Mouse (Mus musculus) cerebellum, adult 2 months (tissue): ENCODE data around the gene Nbea. TPM values are rescaled to one million over a fixed set of nuclear protein-coding genes. Genes with fewer than 3 reads are reported as not detected.
A peak's percentile ranks its signal among the peaks of the same experiment; 100 is the strongest.
"Not testable (repeated sequence)": the region's sequence is repeated elsewhere in the genome, so short reads cannot be mapped to it uniquely, and the experiment has no call there.

ENCODE experiments used
- DNase-seq, 2 experiments: peaks; one replicate each; pipeline ENCODE4 v3.0.0; 2021
- H3K27ac ChIP-seq: fragments of 200-500 bp; 2 replicates; pipeline ENCODE4 v1.5.1; 2012; ENCODE audit warnings: low read length, control low read depth, inconsistent platforms; ENCODE audit not compliant: insufficient read depth
- H3K27me3 ChIP-seq: fragments of 200-500 bp; 2 replicates; pipeline ENCODE4 v1.6.1; 2012; ENCODE audit warnings: inconsistent platforms, mild to moderate bottlenecking, low read length, moderate library complexity; ENCODE audit not compliant: control insufficient read depth, insufficient read depth
- H3K4me1 ChIP-seq: fragments of 200-500 bp; 2 replicates; pipeline ENCODE4 v1.6.1; 2011; ENCODE audit warnings: low read length; ENCODE audit not compliant: control insufficient read depth, insufficient read depth
- H3K4me3 ChIP-seq: fragments of 200-500 bp; replicated peaks from 2 replicates; pipeline ENCODE3; 2011; ENCODE audit warnings: mild to moderate bottlenecking, low read depth, low read length, control low read depth; ENCODE audit not compliant: insufficient read depth
- CTCF ChIP-seq: fragments of 200-500 bp; IDR thresholded peaks from 2 replicates; pipeline ENCODE4 v1.5.1; 2011; ENCODE audit warnings: low read depth, mild to moderate bottlenecking, control low read depth, low read length, moderate library complexity, borderline replicate concordance; ENCODE audit not compliant: insufficient read depth
- POLR2A ChIP-seq: fragments of 200-500 bp; IDR thresholded peaks from 2 replicates; pipeline ENCODE4 v1.6.1; 2011; ENCODE audit warnings: low read length, control low read depth, borderline replicate concordance; ENCODE audit not compliant: insufficient read depth
- WGBS: fragments of 180-500 bp; shearing (Covaris S2); methylation state at CpG from one replicate; pipeline ENCODE4 v1.1.7; 2018; 5-methylcytosine and 5-hydroxymethylcytosine counted together
- polyA plus RNA-seq: library from polyadenylated mRNA; depleted of rRNA; stranded (reverse); fragments of >200 nt; gene quantifications from 2 replicates; pipeline ENCODE4 v1.2.3, GENCODE M21; 2012

Gene Nbea
- polyA plus RNA-seq, 1 experiment = 109 TPM

DNA sequence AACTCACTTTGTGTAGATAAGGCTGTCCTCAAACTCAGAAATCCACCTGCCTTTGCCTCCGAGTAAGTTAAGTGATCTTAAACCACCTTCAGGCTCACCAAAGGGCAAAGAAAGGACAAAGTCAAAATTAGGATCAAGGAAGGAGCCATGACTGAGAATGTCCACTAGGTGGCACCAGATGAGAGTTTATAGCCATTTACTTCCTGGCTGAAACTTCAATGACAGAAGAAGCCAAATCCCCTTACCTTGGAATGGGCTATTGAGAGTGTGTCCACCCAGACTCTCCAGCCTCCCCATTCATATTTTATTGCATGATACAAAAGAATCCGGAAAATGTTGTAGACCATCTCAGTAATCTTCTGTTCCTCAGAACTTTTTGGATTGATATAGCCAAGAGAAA, 175.5 kb downstream of the Nbea start:
- 18% methylated on average over 2 of the region's 2 CpGs for WGBS
- TF ChIP-seq CTCF (peak; percentile 58; the same call in 1 of the 2 replicates), POLR2A (no peak)
- H3K4me1 ChIP-seq = no peaks in the 10 kb centered on the region
- no peak overlapping the region for H3K27ac ChIP-seq
- H3K4me3 ChIP-seq = no peak overlapping the region
- peak; percentile 29 to 41 for DNase-seq
- H3K27me3 ChIP-seq = no peaks in the 10 kb centered on the region

- no peaks in the 10 kb centered on the region for H3K27me3 ChIP-seq
- TF ChIP-seq POLR2A (no peak), CTCF (peak; percentile 43; the same call in 1 of the 2 replicates)
- no peaks in the 10 kb centered on the region for H3K4me1 ChIP-seq
- peak in 1 of 2 experiments; percentile 64 for DNase-seq
- H3K27ac ChIP-seq = no peak overlapping the region
- WGBS = 10% methylated on average over 1 of the region's 1 CpGs
- H3K4me3 ChIP-seq = no peak overlapping the region
Observed at GRCm38 (mm10) chr3:56000259-56000658, 183.2 kb downstream of the Nbea start.

DNA sequence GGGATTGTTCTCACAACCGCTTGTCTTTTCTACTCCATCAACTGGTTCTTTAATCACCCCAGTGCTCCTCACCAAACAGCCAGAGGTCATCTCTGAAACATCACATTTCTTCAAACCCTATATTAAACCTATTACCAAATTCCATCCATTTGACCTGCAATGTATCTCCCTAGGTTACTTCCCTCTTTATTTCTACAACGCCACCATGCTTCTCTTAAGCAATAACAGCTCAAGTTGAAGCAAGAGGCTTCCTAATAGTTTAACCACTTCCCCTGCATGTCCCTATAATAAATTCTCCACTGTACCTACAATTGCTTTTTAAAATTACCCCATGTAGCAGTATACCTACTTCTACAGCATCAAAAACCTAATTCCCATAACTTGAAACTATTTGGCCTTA, 205.1 kb downstream of the Nbea start:
- no peak for DNase-seq
- no peak overlapping the region for H3K27ac ChIP-seq
- H3K27me3 ChIP-seq = no peaks in the 10 kb centered on the region
- H3K4me1 ChIP-seq = no peaks in the 10 kb centered on the region
- 100% methylated on average over 2 of the region's 2 CpGs for WGBS
- H3K4me3 ChIP-seq = no peak overlapping the region
- TF ChIP-seq POLR2A (no peak), CTCF (no peak)

- WGBS = 89% methylated on average over 14 of the region's 14 CpGs
- DNase-seq, H3K27ac ChIP-seq, H3K4me3 ChIP-seq, H3K4me1 ChIP-seq, H3K27me3 ChIP-seq: not testable (repeated sequence)
Observed at GRCm38 (mm10) chr3:55976986-55977385, 206.5 kb downstream of the Nbea start.

DNA sequence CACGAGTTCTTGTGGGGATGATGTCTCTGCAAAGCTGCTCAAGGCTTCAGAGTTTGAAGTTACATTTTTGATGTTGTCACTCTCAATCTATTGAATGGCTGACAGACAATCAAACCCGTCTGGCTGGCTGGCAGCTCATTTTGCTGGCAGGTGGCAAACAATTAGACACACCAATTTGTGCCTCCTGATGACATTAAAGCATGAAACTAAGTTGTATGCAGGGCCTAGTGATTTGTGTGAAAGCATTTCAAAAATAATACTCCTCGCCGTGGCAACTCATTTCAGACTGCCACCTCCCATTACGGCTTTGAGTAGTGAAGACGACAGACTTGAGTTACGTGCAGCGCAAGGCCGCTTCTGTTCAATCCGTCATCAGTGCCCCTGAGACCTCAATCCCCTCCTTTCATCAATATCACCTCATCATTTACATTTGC, 217.8 kb downstream of the Nbea start:
- TF ChIP-seq POLR2A = no peak
- no peak for TF ChIP-seq CTCF
- DNase-seq = peak in 1 of 2 experiments; percentile 22
- Histone ChIP-seq H3K4me1 (peaks cover 9% of the 10 kb centered on the region; the same call in 1 of the 2 replicates), H3K4me3 (no peak overlapping the region), H3K27me3 (no peaks in the 10 kb centered on the region), H3K27ac (no peak overlapping the region)
- 47% methylated on average over 10 of the region's 10 CpGs for WGBS

- Histone ChIP-seq H3K4me1 (peaks cover 9% of the 10 kb centered on the region; the same call in 1 of the 2 replicates), H3K27me3 (no peaks in the 10 kb centered on the region), H3K4me3 (peak overlapping the region; percentile 15), H3K27ac (no peak overlapping the region)
- 26% methylated on average over 8 of the region's 8 CpGs for WGBS
- peak; percentile 44 to 46 for DNase-seq
- no peak for TF ChIP-seq POLR2A
- no peak for TF ChIP-seq CTCF
Observed at GRCm38 (mm10) chr3:55963032-55963431, 220.5 kb downstream of the Nbea start.

DNA sequence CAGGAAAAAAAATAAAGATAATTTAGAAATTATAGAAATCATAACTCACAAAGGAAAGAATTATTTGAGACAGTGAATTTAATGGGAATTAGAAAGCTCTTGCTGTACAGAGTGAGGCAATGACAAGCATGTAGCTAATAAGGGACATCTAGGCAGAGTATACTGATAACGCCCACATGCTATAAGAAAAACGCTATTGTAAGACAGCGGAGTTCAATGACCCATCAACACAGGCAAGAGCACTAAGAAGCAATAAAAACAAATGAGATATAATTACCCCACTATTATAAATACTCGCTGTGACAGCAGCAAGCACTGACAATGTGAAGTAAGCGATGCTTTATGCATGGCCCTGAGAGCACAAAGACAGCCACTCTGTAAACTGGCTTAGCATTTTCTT, 233.5 kb downstream of the Nbea start:
- 91% methylated on average over 5 of the region's 5 CpGs for WGBS
- DNase-seq = no peak
- no peaks in the 10 kb centered on the region for H3K4me1 ChIP-seq
- no peaks in the 10 kb centered on the region for H3K27me3 ChIP-seq
- no peak overlapping the region for H3K4me3 ChIP-seq
- H3K27ac ChIP-seq = no peak overlapping the region
- TF ChIP-seq CTCF = no peak
- no peak for TF ChIP-seq POLR2A

DNA sequence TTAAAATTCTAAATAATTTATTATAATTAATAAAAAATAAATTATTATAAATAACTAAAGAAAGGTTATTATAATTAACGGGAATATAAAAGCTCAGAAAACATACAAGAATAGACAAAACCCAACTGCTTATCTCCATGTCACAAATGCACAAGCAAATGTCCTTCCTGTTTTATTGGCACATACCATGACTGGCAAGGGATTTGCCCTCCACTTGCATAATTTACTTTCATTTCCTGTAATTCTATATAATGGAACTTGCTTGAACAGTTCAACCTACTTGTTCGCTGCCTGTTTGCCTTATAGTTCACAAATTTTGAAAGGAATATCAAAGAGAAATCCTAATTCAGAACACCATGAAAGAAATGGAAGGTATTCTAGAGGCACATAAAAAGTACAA, 234.4 kb downstream of the Nbea start:
- no peaks in the 10 kb centered on the region for H3K4me1 ChIP-seq
- 100% methylated on average over 2 of the region's 2 CpGs for WGBS
- TF ChIP-seq POLR2A (no peak), CTCF (no peak)
- no peaks in the 10 kb centered on the region for H3K27me3 ChIP-seq
- no peak for DNase-seq
- H3K4me3 ChIP-seq = no peak overlapping the region
- no peak overlapping the region for H3K27ac ChIP-seq

DNA sequence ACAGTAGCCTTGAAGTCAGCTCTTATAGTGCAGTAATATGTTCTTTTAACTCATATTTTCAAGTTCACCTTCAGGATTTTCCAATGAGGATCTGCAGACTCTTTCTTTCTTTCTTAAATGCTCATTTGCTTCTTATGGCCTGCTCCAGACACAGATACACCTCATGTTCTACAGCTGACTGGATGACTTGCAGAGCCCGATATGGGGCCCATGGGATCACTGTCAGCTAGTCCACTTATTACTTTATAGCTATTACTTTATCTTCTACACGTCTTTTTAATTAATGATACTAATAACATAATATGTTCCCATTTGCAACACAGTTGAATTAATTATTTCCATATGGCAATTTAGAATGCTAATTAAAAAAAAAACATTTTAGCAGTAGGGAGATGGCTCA, 256.2 kb downstream of the Nbea start:
- no peak overlapping the region for H3K4me3 ChIP-seq
- 91% methylated on average over 2 of the region's 2 CpGs for WGBS
- no peak for TF ChIP-seq POLR2A
- TF ChIP-seq CTCF = no peak
- no peaks in the 10 kb centered on the region for H3K4me1 ChIP-seq
- DNase-seq = no peak
- no peaks in the 10 kb centered on the region for H3K27me3 ChIP-seq
- H3K27ac ChIP-seq = no peak overlapping the region
